Mouse (Mus musculus): ENCODE measurements around the gene Eml6.
"Not testable (repeated sequence)": the region's sequence is repeated elsewhere in the genome, so short reads cannot be mapped to it uniquely, and the experiment has no call there.

The Eml6 gene

DNA sequence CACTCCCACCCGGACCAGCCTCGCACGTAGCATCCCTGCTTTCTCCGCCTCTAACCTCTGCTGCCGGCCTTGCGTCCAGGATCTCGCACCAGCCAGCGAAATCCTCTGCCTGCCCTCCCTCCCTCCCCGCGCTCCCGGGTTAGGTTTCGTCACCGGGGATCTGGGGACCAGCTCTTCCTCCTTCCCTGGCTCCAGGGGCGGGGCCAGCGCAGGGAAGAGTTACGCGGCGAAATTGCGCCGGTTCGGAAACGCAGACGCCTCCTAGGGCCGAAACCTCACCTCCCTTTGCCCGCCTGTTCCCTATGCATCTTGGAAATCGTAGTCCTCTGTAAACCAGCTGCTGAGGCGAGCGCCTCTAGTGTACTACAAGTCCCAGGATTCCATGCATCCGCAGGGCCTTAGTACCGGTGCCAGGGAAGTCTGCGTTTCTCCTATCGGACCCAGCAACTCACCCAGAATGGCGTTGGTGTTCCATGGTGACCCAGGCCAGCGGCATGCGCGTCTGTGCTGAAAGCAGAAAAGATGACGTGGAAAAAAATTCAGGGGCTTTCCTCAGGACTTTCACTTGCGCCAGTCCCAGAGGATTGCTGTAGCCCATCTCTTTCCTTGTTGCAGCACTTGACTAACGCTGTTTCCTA is at the start of gene Eml6:
Gene Eml6, minus strand, starts transcription at position 199 of the 638 bp plus-strand sequence.
- DNase-seq (ENCODE audit: extremely low read depth, low read depth, low spot score), result peak; percentile 90

DNA sequence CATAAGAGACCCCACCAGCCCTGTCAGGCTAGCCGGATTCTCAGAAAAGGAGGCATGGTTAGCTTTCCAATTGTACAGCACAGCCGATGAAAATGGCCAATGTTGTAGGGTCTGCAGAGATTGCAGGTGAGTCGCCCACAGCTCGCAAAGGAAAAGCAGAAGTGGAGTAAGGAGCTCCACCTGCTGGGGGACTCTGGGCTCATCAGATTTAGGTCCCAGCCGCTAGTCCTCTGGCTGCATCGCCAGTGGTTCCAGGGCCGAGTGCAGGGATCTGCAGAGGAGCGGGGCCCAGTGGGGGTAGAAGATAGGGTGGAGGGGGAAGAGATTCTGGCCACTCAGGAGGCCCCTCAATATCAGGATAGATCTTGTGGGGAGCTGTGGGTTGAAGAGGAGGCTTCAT is 31.5 kb upstream of the Eml6 start:
- no peak for DNase-seq (ENCODE audit: extremely low read depth, low read depth, low spot score)

DNA sequence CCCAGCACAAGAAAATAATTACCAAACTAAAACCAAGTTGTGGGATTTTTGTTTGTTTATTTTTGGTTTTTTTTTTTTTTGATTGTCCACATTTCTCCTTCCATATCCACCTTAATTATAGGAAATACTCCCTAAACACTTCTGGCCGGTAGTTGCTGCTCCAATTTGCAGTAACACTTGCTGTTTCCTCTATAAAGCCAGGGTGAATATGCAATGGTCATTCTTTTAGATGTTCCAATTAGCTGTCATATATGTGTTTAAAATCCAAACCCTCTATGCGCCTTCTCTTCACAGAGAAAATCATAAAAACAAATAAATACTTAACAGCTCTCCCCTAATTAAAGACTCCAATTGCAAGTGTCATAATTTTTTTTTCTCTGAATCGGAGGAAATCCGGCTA is 689 bp downstream of the Eml6 start:
- DNase-seq (ENCODE audit: extremely low read depth, low read depth, low spot score), result no peak

DNA sequence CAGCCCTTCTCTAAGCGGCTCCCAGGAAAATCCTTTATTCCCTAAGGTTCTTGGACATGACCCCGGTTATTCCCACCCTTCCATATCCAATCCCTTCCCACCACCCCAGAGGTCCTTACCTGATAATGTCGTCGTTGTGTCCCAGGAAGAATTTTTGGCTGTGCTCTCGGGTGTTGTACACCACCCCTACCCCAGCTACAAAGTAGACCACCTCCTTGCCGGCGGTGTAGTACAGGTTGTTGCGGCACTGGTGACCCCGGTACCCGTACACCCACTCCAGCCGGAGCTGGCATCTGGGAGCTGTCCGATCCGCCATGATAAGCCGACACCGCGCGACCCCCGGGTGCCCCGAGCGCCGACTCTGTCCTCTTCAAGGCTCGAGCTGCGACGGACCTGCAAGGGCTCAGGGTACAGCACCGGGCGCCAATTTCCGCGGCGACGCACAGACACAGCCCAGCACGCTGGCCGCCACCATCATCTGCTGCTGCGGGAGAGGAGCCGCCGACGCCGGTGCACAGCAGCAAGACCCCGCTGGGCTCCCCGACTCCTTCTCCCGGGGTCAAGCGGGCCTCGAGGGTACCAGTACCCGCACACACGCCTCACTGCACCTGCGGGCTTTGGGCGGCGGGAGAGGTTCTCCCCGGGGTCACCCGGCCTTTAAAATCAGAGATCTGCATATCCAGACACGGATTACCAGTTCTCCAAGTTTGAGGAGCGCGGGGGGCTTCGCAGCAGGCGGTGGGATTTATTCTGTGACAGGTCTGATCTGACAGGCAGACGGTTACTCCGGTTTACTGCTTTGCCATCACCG is 1.4 kb downstream of the Eml6 start:
- DNase-seq (ENCODE audit: extremely low read depth, low read depth, low spot score), result no peak

DNA sequence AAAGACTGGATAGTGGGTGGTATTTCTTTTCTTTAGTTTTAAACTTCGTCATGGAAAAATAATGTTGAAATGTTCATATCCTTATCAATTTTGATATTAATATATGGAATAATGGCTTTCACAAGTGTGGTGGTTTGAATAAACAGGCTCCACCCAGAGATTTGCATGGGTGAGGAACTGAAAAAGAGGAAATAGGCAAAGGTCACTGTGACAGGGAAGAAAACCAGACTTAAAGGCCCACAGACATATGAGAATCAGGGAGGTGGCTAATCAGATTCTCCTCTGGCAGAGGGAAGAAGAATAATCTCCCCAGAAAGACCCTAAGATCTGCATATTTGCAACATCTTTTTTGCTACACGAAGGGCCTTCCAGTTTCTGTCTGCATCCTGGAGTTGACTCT is 39.6 kb downstream of the Eml6 start:
- DNase-seq (ENCODE audit: extremely low read depth, low read depth, low spot score), result no peak

DNA sequence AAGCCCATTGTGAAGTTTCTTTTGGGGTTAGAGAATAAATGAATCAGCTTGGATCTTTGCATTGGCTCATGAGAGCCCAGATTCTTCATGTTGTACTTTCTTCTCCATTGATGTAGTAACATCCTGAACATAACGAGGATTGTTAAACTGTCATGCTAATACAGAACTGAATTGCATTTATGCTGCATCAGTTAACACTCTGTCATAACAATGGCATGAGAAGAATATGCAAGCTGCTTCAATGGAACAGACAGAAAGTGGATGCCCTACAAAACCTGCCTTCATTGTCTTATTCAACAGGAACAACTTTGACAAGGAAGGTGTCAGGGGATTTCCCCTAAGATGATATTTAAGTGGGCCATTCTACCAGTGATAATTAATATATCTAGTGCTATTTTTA is 57.0 kb downstream of the Eml6 start:
- DNase-seq (ENCODE audit: extremely low read depth, low read depth, low spot score), result no peak

DNA sequence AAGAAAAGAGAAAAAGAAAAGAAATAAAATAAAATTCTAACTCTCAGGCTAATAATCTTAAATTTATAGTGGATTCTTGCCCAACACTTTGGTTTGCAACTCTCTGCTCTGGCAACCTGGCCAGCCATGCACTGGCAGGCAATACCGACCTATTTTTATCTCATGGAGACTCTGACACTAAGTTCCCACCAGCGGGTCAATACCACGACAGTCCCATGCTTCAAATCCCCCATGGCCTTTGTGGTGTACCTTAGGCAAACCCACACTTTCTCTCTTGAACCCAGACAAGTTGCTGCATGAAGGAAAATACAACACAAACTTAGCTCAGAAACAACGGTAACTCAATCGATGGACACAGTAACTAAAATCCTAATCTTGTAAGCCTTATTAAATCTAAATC is 66.5 kb downstream of the Eml6 start:
- no peak for DNase-seq (ENCODE audit: extremely low read depth, low read depth, low spot score)

DNA sequence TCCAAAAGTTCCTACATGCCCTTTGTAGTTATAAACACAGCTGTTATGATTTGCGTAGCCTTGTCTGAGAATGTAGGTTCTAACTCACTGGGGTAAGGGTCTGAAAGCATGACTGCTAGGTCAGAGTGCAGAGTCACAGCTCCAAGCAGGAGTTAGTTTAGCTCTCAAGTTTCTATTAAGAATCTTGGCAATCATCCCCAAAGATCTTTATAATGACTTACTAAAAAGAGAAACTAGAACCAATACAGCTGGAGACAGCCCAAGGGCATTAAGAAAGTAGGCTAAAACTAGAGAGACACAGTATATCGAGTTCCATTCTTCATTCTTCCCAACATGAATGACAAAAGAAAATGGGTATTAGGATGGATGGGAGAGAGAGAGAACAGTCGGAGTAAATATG is 81.2 kb downstream of the Eml6 start:
- DNase-seq (ENCODE audit: extremely low read depth, low read depth, low spot score), result no peak

DNA sequence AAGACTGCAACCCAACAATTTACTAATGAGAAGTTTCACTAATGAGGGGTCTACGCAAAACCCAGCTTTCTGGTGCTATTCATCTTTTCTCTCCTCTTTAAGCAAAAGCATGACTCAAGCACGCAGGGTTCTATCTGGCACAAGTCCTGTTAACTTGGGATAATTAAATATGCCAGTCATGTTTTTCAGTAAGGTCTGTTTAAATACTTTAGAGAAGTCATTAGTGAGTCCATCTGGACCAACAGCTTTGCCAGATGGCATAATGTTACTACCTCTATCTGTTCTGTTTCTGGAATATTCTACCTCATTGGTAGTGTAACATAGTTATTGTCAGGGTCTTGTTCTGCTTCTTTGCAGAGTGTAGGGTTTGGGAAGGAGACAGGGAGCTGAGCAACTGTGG is 101.5 kb downstream of the Eml6 start:
- DNase-seq (ENCODE audit: extremely low read depth, low read depth, low spot score), result no peak

DNA sequence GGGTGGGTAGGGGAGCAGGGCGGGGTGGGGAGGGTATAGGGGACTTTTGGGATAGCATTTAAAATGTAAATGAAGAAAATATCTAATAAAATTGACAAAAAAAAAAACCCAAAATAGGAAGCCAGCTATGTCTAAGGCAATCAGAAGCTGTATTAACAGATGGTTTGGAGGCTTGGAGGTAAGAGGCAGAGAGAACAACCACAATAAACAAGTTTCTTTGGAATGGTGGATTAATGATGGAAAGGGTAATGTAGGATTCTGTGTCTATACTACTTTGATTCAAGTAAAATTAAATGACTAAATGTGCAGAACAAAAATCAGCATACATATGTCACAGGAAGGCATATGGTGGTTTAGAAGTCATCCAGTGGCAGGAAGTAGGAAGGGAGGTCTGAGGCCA is 102.0 kb downstream of the Eml6 start:
- DNase-seq (ENCODE audit: extremely low read depth, low read depth, low spot score), result no peak

DNA sequence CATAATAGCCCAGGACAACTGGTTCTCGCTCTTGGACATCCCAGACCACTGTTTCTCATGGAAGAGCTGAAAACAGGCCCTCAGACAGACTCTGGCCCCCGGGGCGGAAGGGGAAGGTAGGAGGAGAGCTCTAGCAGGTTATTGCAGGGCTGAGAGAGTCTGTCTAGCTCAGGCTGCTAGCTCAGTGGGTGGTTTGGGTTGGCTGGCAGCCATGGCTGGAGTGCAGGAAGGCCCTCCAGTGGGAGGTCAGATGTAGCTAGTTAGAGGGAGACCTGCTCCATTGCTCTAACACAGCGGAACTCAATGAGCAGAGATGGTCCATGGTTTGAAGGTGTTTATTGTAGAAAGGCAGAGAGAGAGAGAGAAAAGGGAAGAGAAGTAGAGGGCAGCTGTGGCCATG is 112.7 kb downstream of the Eml6 start:
- no peak for DNase-seq (ENCODE audit: extremely low read depth, low read depth, low spot score)

DNA sequence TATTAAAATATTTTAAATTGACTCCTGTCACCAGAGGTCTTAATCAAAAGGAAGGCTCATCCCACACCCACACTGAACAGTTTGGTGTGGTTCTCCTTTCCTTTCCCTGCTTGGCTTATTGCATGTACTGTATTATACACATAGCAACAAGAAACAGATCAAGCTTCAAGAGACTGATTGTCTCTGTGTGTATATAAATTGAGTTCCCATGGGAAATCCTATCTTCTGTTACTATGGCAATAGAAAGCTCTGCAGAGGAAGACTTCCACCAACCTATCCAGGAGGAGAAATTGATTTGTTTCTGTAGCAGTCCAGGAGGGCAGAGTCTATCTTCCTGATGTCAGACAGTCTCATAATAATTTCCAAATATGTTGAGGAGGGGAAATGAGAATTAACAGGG is 116.5 kb downstream of the Eml6 start:
- no peak for DNase-seq (ENCODE audit: extremely low read depth, low read depth, low spot score)

DNA sequence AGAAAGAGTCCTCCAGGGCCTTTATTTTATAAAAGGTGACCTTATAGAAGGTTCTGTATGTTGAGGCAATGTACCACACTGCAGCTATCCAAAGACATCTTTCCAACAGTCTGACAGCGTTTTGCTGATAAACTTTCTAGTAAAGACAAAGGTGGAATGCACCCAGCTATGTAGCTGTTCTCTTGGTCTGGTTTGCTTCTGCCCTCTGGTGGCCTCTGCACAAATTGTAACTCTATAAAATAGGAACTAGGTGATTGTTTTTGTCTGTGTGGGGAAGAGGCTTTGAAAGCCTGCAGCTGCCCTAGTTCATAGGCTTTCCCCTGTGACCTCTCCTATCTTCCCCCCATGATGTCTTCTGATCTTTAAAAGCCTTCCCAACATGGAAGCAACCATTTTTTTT is 140.7 kb downstream of the Eml6 start:
- DNase-seq (ENCODE audit: extremely low read depth, low read depth, low spot score), result no peak

DNA sequence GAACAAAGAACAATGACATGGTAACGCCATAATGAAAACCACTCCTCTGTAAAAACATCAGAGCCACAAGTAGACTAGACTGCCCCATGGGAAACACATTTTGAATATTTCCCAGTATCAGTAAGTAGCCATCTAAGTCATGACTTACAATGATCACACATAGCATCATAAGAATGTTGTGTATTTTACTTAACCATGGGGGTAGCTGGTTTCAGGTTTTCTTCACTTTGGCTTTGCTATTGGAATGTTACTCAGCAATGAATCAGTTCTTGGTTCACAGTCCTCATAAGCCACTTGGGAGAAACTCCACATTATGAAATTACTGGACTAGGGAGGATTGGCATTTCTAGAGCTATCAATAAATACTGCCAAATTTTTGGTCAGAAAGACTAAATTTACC is 141.5 kb downstream of the Eml6 start:
- DNase-seq (ENCODE audit: extremely low read depth, low read depth, low spot score), result no peak

DNA sequence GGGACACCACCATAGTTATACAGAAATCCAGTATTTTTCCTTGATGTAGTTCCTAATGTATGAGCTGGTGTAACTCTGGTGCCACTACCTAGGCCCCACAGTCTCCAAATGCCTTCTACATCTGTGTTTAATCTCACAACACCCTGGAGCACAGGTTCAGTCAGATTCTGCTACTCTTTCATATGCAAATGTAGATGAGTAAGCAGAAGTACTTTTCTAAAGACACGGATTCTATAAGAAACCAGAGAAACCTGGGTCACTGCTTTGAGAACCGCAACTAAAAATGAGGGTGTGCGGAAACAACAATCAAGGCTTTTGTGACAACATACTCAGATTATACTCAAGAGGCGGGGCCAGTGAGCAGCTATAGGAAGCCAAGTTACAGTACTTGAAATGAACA is 142.8 kb downstream of the Eml6 start:
- no peak for DNase-seq (ENCODE audit: extremely low read depth, low read depth, low spot score)

DNA sequence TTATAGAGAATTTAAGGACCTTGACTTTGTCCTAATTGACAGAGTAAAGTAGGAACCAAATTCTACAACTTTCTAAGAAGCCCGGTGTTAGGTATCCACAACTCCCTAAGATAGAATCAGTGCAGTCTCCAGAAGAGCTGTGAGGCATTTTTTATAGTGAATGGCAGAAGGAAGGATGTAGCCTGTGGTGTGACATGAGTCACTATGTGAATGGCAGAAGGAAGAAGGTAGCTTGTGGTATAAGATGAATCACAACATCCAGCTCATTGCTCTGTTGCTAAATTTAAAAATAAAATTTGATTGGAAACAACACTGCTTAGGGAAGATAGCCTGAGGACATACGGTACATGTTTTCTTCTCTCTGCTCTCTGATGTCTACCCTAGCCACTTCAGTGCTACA is 146.2 kb downstream of the Eml6 start:
- DNase-seq (ENCODE audit: extremely low read depth, low read depth, low spot score), result no peak

DNA sequence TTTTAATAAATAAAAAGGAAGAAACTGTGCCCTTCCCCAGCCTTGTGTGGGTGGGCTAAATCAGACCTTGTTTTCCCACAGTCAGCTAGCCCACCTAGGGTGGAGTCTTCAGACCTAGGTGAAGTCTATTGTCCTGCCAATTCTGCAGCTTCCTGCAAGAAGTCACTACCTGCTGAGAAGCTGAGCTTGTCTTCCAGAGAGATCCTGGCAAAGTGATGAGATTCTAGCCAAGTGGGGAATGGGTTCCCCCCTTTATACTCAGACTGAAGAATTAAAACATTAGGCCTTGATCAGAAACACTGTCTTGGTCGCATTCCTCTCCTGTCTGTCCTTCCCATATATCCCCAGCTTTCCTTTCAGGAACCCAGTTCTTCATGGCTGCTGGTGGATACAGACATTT is 147.9 kb downstream of the Eml6 start:
- DNase-seq (ENCODE audit: extremely low read depth, low read depth, low spot score), result no peak

DNA sequence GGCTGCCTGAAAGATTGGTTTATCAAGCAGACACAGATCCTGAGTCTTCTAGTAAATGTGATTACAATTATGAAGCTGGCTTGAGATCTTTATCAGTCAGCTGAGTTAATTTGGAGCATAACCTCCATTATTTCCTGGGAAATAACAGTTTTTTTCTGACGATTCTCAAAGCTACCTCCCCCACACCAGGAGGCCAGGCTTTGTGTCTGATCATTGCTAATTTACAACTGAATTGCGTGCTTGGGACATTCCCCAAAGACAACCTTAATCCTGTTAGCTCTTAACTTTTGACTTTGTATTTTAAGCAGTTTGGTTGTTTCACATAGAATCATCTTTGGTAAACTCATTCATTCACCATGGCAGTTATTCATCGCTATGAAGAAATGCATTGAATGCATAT is 148.6 kb downstream of the Eml6 start:
- DNase-seq (ENCODE audit: extremely low read depth, low read depth, low spot score), result no peak

DNA sequence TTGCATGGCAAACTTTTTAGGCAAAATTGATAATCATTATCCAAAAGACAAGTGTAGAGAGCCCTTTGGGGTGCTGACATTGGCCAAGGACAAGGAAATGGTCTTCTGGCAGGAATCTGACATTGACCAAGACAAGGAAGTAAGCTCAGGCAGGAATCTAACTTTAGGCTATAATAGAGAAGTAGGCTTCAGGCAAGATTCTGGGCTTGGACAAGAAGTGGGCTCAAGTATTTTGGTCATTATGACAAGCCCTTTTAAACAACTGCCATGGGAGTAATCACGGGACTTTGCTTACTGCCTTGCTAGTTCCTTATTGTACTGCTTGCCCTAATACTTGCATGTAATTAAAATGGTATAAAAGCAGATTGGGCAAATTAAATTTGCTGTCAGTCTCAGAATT is 151.1 kb downstream of the Eml6 start:
- not testable (repeated sequence) for DNase-seq (ENCODE audit: extremely low read depth, low read depth, low spot score)

DNA sequence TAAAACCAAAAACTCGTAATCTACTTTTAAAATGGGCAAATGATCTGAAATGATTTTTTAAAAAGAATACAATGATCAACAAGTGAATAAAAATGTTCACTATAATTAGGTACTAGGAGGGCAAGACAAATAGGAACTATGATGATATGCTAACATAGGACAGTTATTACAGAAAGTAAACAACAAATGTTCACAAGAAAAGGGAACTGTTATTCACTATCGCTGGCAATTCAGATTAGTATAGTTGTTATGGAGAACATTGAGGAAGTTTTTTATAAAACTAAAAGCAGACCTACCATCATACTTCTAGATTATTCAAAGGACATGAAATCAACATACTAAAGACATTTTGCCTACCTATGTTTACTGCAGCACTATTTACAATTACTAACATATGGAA is 155.7 kb downstream of the Eml6 start:
- DNase-seq (ENCODE audit: extremely low read depth, low read depth, low spot score), result no peak

DNA sequence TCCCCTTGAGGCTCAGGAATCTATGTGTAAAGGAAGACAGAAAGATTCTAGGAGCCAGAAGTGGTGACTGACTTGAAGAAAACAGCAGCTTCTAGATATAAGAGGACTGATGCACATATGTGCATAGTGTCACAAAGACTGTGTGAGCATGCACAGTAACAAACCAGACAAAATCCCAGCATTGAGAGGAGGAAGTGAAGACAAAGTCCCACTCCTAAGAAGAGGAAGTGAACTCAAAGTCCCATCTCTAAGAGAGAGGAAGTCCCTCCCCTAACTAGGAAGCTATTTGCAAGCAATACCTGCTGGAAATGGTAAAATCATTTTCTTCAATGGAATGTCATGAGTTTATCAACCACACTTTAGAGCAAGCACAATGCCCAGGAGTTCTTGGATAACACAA is 161.6 kb downstream of the Eml6 start:
- no peak for DNase-seq (ENCODE audit: extremely low read depth, low read depth, low spot score)

DNA sequence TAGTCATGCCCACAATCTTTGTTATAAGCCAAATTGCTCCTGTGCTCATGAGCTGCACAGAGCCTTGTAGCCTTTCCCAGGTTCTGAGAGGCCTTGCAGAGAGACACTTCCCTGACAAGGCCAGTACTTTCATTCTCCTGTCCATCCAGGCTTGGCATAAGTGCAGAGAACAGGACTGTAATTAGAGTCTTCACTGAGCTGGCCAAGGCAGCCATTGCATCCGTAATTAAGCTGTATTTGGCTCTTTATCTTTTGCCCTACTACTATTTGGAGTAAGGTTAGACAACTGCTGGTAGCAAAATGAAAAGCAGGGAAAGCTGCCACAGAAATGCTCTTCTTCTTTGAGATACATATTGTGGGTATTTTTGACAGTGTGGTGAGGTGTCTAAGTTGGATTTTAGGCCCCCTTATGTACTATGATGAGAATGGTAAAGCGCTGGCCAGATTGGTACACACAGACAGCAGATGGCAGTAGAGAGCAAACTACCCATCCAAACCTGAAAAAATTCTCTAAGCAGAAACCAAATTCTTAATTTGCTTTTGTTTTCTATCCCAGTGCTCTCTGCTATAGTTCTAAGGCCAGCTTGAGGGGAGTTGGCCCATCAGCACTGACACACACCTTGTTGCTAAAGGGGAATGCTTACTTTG is 164.0 kb downstream of the Eml6 start:
- DNase-seq (ENCODE audit: extremely low read depth, low read depth, low spot score), result no peak

Measured in fat pad, adult 2 months (tissue).